Mouse (Mus musculus) thymus, adult 2 months (tissue): Measurements from ENCODE around the gene Lmntd2.

Experiments used
- CTCF ChIP-seq: fragments of 200-500 bp; IDR thresholded peaks from 2 replicates; pipeline ENCODE4 v1.5.1; 2012; ENCODE audit warnings: mild to moderate bottlenecking, control low read depth, low read length, moderate library complexity, borderline replicate concordance; ENCODE audit not compliant: control insufficient read depth, poor library complexity, insufficient read depth; ENCODE audit errors: extremely low read depth
- POLR2A ChIP-seq: fragments of 200-500 bp; IDR thresholded peaks from 2 replicates; pipeline ENCODE4 v1.6.1; 2012; ENCODE audit warnings: mild to moderate bottlenecking, low read length, control low read depth, moderate library complexity; ENCODE audit not compliant: control insufficient read depth, poor library complexity, insufficient read depth; ENCODE audit errors: extremely low read depth

GRCm38 (mm10) chr7:141191796-141192685, 21.8 kb downstream of the Lmntd2 start:
- TF ChIP-seq CTCF: no peak
- no peak for TF ChIP-seq POLR2A
